Mouse (Mus musculus) small intestine, adult 10 weeks (tissue): ENCODE results near the gene Eno1. TPM values are rescaled to one million over a fixed set of nuclear protein-coding genes. Genes with fewer than 3 reads are reported as not detected.

Experiments
- polyA plus RNA-seq: library from polyadenylated mRNA; stranded (reverse); fragments of 350-450 nt; fragmentation: Illumina TruSeq; extraction: RNeasy Lipid Tissue Mini Kit (QIAGEN cat#74804); gene quantifications from one replicate; pipeline ENCODE4 v1.2.3, GENCODE M21; 2014; ENCODE audit warnings: low replicate concordance

The Eno1 gene
- polyA plus RNA-seq = 155 TPM

DNA sequence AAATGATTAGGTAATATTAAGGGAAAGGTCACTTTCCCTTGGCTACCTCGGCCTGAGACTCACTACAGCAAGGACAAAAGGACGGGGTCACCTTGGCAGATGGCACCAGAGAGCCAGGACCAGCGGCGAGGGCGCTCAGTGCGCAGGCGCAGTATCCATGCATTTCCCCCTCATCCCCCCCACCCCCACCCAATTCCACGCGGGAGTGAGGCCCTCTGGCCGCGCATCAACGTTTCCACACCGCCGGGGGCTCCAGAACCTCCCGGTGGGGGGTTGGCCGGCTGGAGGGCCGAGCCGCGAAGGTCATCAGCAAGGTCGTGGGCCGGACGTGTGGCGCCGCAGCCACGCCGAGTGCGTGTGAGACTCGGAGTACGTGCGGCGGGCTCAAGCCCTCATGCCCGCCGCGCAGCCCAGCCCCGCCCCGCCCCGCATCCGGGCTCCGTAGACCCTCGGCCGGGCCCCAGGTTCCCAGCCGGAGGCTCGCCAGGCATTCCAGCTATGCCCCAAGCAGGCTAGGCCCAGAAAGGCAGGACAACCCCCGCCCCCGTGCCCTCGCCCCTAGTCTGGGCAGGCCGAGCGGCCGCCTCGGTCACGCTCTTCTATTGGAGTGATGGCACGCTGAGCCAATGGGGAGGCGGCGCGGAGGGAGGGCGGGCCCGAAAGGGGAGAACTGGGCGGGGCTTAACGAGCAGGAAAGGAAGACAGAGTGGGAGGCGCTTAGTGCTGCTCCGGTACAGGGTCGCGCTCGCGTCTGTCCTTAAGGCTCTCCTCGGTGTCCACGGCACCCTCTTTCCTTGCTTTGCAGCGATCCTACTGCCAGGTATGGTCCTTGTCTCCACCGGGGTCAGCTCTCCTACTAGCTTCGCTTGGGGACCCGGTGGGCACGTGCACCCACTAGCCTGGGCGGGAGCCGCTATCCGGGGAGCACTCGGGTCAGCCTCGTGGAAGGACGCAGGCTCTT is at the start of gene Eno1:
Eno1 (plus strand) TSS at position 201 of the 961 bp plus-strand sequence.

DNA sequence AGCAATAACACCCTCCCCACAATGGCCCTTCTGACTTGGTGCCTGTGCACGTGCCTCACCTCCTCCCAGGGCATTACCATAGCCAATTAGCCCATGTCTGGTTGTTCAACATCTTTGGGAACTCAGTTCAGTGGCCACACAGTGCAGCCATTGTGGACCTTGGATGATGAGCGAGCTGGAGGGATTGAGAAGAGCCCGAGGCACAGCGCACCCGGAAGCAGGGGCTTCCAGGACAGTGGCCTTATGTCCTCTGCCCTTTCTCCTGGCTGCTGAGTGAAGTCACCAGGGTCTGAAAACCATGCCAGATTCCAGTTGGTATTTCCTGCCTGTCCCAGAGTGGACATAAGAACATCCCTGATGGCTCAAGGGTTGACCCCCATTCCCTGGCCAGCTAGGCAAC is 35.3 kb upstream of the Eno1 start, which contains the start of gene Car6:
Car6 (minus strand) TSS at position 101 of the 400 bp plus-strand sequence.

DNA sequence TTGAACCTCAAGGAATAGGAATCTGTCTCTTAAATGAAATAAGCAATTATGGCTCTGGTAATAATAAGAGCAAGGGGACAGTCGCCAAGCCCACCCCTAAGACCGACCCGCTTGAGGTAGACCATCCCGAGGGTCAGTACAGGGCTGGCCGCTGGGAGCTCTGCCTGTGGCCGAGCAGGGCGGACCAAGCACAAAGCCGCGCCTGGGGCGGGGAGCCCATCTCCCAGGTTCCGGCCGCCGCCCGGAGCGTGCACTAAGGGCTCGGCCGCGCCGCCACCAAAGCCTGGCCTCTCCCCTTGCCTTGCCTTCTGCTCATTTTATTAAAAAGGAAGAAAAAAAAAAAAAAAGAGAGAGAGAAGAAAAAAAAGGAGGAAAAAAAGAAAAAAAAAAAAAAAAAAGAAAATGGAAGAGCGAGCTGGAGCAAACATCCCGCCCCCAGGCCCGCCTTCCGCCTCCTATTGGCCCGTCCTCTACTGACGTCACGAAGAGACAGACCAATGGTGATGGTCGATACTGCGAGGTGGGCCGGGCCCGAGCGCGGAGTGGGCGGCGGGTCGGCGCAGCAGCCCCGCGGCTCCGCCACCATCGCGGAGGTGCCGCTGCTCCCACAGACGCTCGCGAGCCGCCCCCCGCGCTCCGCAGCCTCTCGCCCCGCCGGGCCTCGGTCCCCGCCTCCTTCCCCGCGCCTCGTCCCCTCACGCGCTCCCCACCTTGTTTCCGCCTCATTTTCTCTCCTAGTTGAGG is 44.7 kb downstream of the Eno1 start, which contains the start of gene Rere:
Rere (plus strand) TSS at position 629 of the 744 bp plus-strand sequence.

Other genes with a start within 250 kb of the Eno1 start
- 3.1 TPM for gene H6pd, start 227.7 kb upstream of the Eno1 start, polyA plus RNA-seq
- 1.9 TPM for gene Gpr157, start 149.4 kb upstream of the Eno1 start, polyA plus RNA-seq
- gene Slc2a5, start 117.4 kb upstream of the Eno1 start, polyA plus RNA-seq = 48.3 TPM
- gene Slc2a7, start 87.7 kb upstream of the Eno1 start, polyA plus RNA-seq = 2.5 TPM
- gene Car6, start 35.4 kb upstream of the Eno1 start, polyA plus RNA-seq = not detected
- gene Rere, start 44.9 kb downstream of the Eno1 start, polyA plus RNA-seq = 28.1 TPM